Mouse (Mus musculus) stomach, postnatal 0 days (tissue): ENCODE measurements around the gene 0610009B22Rik. TPM values are rescaled to one million over a fixed set of nuclear protein-coding genes. Genes with fewer than 3 reads are reported as not detected.

ENCODE experiments used
- ATAC-seq: fragments of 200-750 bp; cut with Nextera tagmentation; 2 replicates; pipeline ENCODE4 v1.8.0; 2017; ENCODE audit not compliant: low FRiP score, low TSS enrichment
- DNase-seq: peaks from one replicate; pipeline ENCODE4 v3.0.0-alpha.2; 2016; ENCODE audit warnings: low spot score
- H3K27ac ChIP-seq: fragments of 300-500 bp; sonication (generic); replicated peaks from 2 replicates; pipeline ENCODE4 v1.5.1; 2014; ENCODE audit warnings: mild to moderate bottlenecking, control low read depth
- H3K27me3 ChIP-seq: fragments of 300-500 bp; sonication (generic); 2 replicates; pipeline ENCODE4 v1.6.1; 2014; ENCODE audit warnings: low read length; ENCODE audit not compliant: control insufficient read depth, insufficient read depth
- H3K36me3 ChIP-seq: fragments of 300-500 bp; sonication (generic); 2 replicates; pipeline ENCODE4 v1.6.1; 2014; ENCODE audit warnings: low read length, mixed read lengths; ENCODE audit not compliant: control insufficient read depth, insufficient read depth
- H3K4me1 ChIP-seq: fragments of 300-500 bp; sonication (generic); replicated peaks from 2 replicates; pipeline ENCODE4 v1.6.1; 2014; ENCODE audit warnings: antibody characterized with exemption; ENCODE audit not compliant: control insufficient read depth, insufficient read depth
- H3K4me2 ChIP-seq: fragments of 300-500 bp; sonication (generic); replicated peaks from 2 replicates; pipeline ENCODE4 v1.6.1; 2014; ENCODE audit warnings: low read depth, mild to moderate bottlenecking, control low read depth, moderate library complexity
- H3K4me3 ChIP-seq: fragments of 300-500 bp; sonication (generic); 2 replicates; pipeline ENCODE4 v1.5.1; 2014; ENCODE audit warnings: low read depth, low read length, control low read depth
- H3K9ac ChIP-seq: fragments of 300-500 bp; sonication (generic); 2 replicates; pipeline ENCODE4 v1.6.1; 2014; ENCODE audit warnings: mild to moderate bottlenecking, low read length, control low read depth, mixed read lengths
- H3K9me3 ChIP-seq: fragments of 300-500 bp; sonication (generic); 2 replicates; pipeline ENCODE4 v1.6.1; 2016; ENCODE audit warnings: low read length; ENCODE audit not compliant: control insufficient read depth
- CTCF ChIP-seq: IDR thresholded peaks from 2 replicates; pipeline ENCODE4 v1.5.1; 2016; ENCODE audit warnings: antibody characterized with exemption, low read depth, mild to moderate bottlenecking, moderate library complexity
- EP300 ChIP-seq: optimal IDR thresholded peaks from 2 replicates; pipeline ENCODE3; 2016; ENCODE audit warnings: antibody characterized with exemption
- WGBS: fragments of 180-500 bp; shearing (Covaris S2); extraction: QIAGEN DNeasy Blood & Tissue Kit; methylation state at CpG from one replicate; pipeline ENCODE4 v1.1.7; 2014; 5-methylcytosine and 5-hydroxymethylcytosine counted together
- polyA plus RNA-seq: library from polyadenylated mRNA; unstranded; fragments of >200 nt; fragmentation: Nextera tagmentation; extraction: Ambion mirVana; gene quantifications from 2 replicates; pipeline ENCODE4 v1.2.1, GENCODE M21; 2015

0610009B22Rik gene
- polyA plus RNA-seq, 1 experiment from 2014 or later = 103 TPM

GRCm38 (mm10) chr11:51681324-51681975, 7.2 kb downstream of the 0610009B22Rik start:
- H3K4me1 ChIP-seq = no peaks in the 10 kb centered on the region
- DNase-seq = peak; percentile 90
- 32% methylated on average over 13 of the region's 13 CpGs for WGBS
- H3K9me3 ChIP-seq = no peaks in the 10 kb centered on the region
- ATAC-seq = peak; percentile 74
- no peak for TF ChIP-seq EP300
- TF ChIP-seq CTCF = peak; percentile 99
- H3K4me3 ChIP-seq = no peak overlapping the region
- H3K4me2 ChIP-seq = peak overlapping the region; percentile 35; the same call in 1 of the 2 replicates
- no peak overlapping the region for H3K27ac ChIP-seq
- H3K27me3 ChIP-seq = no peaks in the 10 kb centered on the region
- H3K9ac ChIP-seq = no peak overlapping the region
- H3K36me3 ChIP-seq = no peaks in the 10 kb centered on the region; the same call in 1 of the 2 replicates

GRCm38 (mm10) chr11:51679466-51679865, 9.2 kb downstream of the 0610009B22Rik start:
- WGBS = 60% methylated on average over 3 of the region's 3 CpGs
- ATAC-seq (no peak), DNase-seq (no peak)
- H3K27ac ChIP-seq = no peak overlapping the region
- no peaks in the 10 kb centered on the region for H3K9me3 ChIP-seq
- no peaks in the 10 kb centered on the region for H3K27me3 ChIP-seq
- H3K36me3 ChIP-seq = no peaks in the 10 kb centered on the region
- no peaks in the 10 kb centered on the region for H3K4me1 ChIP-seq
- no peak for TF ChIP-seq EP300
- no peak for TF ChIP-seq CTCF
- H3K9ac ChIP-seq = no peak overlapping the region
- no peak overlapping the region for H3K4me2 ChIP-seq
- no peak overlapping the region for H3K4me3 ChIP-seq

GRCm38 (mm10) chr11:51677737-51678418, 10.8 kb downstream of the 0610009B22Rik start:
- H3K4me2 ChIP-seq = no peak overlapping the region
- no peaks in the 10 kb centered on the region for H3K4me1 ChIP-seq
- no peaks in the 10 kb centered on the region for H3K27me3 ChIP-seq
- no peaks in the 10 kb centered on the region for H3K36me3 ChIP-seq
- TF ChIP-seq EP300 (no peak), CTCF (no peak)
- H3K9ac ChIP-seq = no peak overlapping the region
- ATAC-seq (no peak), DNase-seq (no peak)
- H3K27ac ChIP-seq = no peak overlapping the region
- no peak overlapping the region for H3K4me3 ChIP-seq
- WGBS = 58% methylated on average over 6 of the region's 6 CpGs
- H3K9me3 ChIP-seq = no peaks in the 10 kb centered on the region

- WGBS = 83% methylated on average over 5 of the region's 5 CpGs
- Histone ChIP-seq H3K9ac (no peak overlapping the region), H3K36me3 (no peaks in the 10 kb centered on the region), H3K27me3 (no peaks in the 10 kb centered on the region), H3K27ac (no peak overlapping the region), H3K4me2 (no peak overlapping the region), H3K9me3 (no peaks in the 10 kb centered on the region), H3K4me1 (no peaks in the 10 kb centered on the region), H3K4me3 (no peak overlapping the region)
- no peak for DNase-seq
- no peak for ATAC-seq
- TF ChIP-seq EP300 (no peak), CTCF (no peak)
Measured at GRCm38 (mm10) chr11:51675386-51675785, 13.3 kb downstream of the 0610009B22Rik start.

- peak; percentile 33; the same call in 1 of the 2 replicates for ATAC-seq
- Histone ChIP-seq H3K9ac (no peak overlapping the region), H3K4me1 (no peaks in the 10 kb centered on the region), H3K9me3 (no peaks in the 10 kb centered on the region), H3K27ac (no peak overlapping the region), H3K27me3 (no peaks in the 10 kb centered on the region), H3K4me2 (no peak overlapping the region), H3K36me3 (no peaks in the 10 kb centered on the region), H3K4me3 (no peak overlapping the region)
- TF ChIP-seq CTCF = no peak
- TF ChIP-seq EP300 = no peak
- 82% methylated on average over 9 of the region's 9 CpGs for WGBS
- DNase-seq = peak; percentile 27
Measured at GRCm38 (mm10) chr11:51673291-51673690, 15.4 kb downstream of the 0610009B22Rik start.

GRCm38 (mm10) chr11:51671376-51671775, 17.3 kb downstream of the 0610009B22Rik start:
- TF ChIP-seq EP300 (no peak), CTCF (no peak)
- no peak overlapping the region for H3K9ac ChIP-seq
- no peak overlapping the region for H3K4me3 ChIP-seq
- H3K27ac ChIP-seq = no peak overlapping the region
- H3K4me1 ChIP-seq = no peaks in the 10 kb centered on the region
- ATAC-seq = peak; percentile 42; the same call in 1 of the 2 replicates
- DNase-seq = no peak
- 66% methylated on average over 2 of the region's 2 CpGs for WGBS
- no peaks in the 10 kb centered on the region for H3K36me3 ChIP-seq
- no peaks in the 10 kb centered on the region for H3K27me3 ChIP-seq
- H3K4me2 ChIP-seq = no peak overlapping the region
- H3K9me3 ChIP-seq = no peaks in the 10 kb centered on the region
